Mouse (Mus musculus) limb, embryonic 11.5 days (tissue): ENCODE results near the gene Pitpnm2. TPM values are rescaled to one million over a fixed set of nuclear protein-coding genes. Genes with fewer than 3 reads are reported as not detected.

Experiments used
- ATAC-seq: fragments of 200-750 bp; cut with Nextera tagmentation; 2 replicates; pipeline ENCODE4 v1.8.0; 2017; ENCODE audit warnings: low read depth; ENCODE audit not compliant: insufficient number of reproducible peaks, low FRiP score, low TSS enrichment
- DNase-seq: peaks from one replicate; pipeline ENCODE4 v3.0.0-alpha.2; 2015; ENCODE audit warnings: low spot score
- H3K27ac ChIP-seq: fragments of 300-500 bp; sonication (generic); replicated peaks from 2 replicates; pipeline ENCODE4 v1.5.1; 2014; ENCODE audit warnings: low read depth, mild to moderate bottlenecking, low read length
- H3K27me3 ChIP-seq: fragments of 300-500 bp; sonication (generic); 2 replicates; pipeline ENCODE4 v1.6.1; 2014; ENCODE audit warnings: mild to moderate bottlenecking, low read length, mixed read lengths; ENCODE audit not compliant: control insufficient read depth, insufficient read depth
- H3K36me3 ChIP-seq: fragments of 300-500 bp; sonication (generic); 2 replicates; pipeline ENCODE4 v1.6.1; 2014; ENCODE audit warnings: mild to moderate bottlenecking, low read length, moderate library complexity, mixed read lengths; ENCODE audit not compliant: control insufficient read depth, insufficient read depth
- H3K4me1 ChIP-seq: fragments of 300-500 bp; sonication (generic); 2 replicates; pipeline ENCODE4 v1.6.1; 2014; ENCODE audit warnings: low read length, mixed read lengths; ENCODE audit not compliant: control insufficient read depth, insufficient read depth
- H3K4me2 ChIP-seq: fragments of 300-500 bp; sonication (generic); 2 replicates; pipeline ENCODE4 v1.6.1; 2014; ENCODE audit warnings: low read depth, mild to moderate bottlenecking, moderate library complexity; ENCODE audit not compliant: severe bottlenecking
- H3K4me3 ChIP-seq: fragments of 300-500 bp; sonication (generic); 2 replicates; pipeline ENCODE4 v1.5.1; 2014; ENCODE audit warnings: low read depth, low read length
- H3K9ac ChIP-seq: fragments of 300-500 bp; sonication (generic); 2 replicates; pipeline ENCODE4 v1.6.1; 2014; ENCODE audit warnings: mild to moderate bottlenecking, low read length
- H3K9me3 ChIP-seq: fragments of 300-500 bp; sonication (generic); 2 replicates; pipeline ENCODE4 v1.6.1; 2016; ENCODE audit warnings: low read length; ENCODE audit not compliant: control insufficient read depth
- WGBS: fragments of 180-500 bp; shearing (Covaris S2); extraction: QIAGEN DNeasy Blood & Tissue Kit; methylation state at CpG from one replicate; pipeline ENCODE4 v1.1.7; 2014; 5-methylcytosine and 5-hydroxymethylcytosine counted together
- polyA plus RNA-seq: library from polyadenylated mRNA; unstranded; fragments of >200 nt; fragmentation: Nextera tagmentation; extraction: Ambion mirVana; gene quantifications from 2 replicates; pipeline ENCODE4 v1.2.1, GENCODE M21; 2014

Pitpnm2 gene
- polyA plus RNA-seq, 1 experiment from 2014 or later = 3.4 TPM

DNA sequence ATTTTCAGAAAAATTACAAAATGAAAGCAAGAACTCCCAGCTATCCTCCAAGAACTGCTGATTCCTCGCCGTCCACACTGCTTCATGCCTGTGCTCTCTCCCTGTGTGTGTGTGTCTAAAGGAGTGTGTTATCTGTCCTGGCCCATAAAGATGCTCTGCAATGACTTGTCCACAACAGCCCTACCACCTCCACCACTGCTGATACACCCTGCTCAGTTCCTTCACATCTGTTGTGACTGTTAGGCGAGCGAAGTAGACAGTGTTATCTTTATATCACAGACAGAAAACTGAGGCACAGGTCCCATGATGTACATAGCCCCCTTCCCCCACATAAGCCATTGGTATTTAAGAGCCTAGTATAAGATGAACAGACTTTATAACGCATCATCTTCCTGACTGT is 67.5 kb downstream of the Pitpnm2 start:
- H3K4me2 ChIP-seq = no peak overlapping the region
- no peaks in the 10 kb centered on the region for H3K9me3 ChIP-seq
- H3K4me3 ChIP-seq = no peak overlapping the region
- no peaks in the 10 kb centered on the region for H3K36me3 ChIP-seq
- no peaks in the 10 kb centered on the region for H3K27me3 ChIP-seq
- DNase-seq = no peak
- no peak overlapping the region for H3K9ac ChIP-seq
- H3K27ac ChIP-seq = no peak overlapping the region
- H3K4me1 ChIP-seq = peaks cover 13% of the 10 kb centered on the region
- 88% methylated on average over 5 of the region's 5 CpGs for WGBS
- ATAC-seq = no peak

DNA sequence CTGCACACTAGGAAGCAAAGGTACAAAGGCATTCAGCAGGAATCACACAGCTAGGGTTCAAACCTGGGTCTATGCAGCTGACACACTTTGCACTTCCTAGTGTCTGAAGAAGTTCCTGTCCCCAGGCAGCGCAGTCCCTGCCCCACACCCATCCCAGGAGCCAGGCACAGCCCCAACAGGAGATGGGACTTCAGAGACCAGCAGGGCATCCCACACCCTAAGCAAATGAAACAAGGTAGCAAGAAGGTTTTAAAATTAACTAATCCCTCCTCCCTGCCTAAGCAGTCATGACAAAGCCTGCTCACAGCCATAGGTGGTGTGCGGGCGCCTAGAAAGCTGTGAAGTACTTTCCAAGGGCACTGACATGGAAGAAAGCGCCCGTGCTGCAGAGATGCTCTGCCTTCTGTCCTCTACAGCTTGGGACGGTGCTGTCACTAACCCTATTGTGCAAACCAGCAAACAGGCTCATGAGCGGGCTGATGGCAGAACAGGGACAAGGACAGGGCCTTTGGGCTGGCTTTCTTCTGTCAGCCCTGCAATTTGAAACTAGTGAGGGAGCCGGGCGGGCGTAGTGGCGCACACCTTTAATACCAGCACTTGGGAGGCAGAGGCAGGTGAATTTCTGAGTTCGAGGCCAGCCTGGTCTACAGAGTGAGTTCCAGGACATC is 68.9 kb downstream of the Pitpnm2 start:
- DNase-seq = no peak
- H3K4me3 ChIP-seq = no peak overlapping the region
- no peak for ATAC-seq
- WGBS = 73% methylated on average over 12 of the region's 12 CpGs
- no peaks in the 10 kb centered on the region for H3K27me3 ChIP-seq
- H3K36me3 ChIP-seq = no peaks in the 10 kb centered on the region
- H3K9ac ChIP-seq = no peak overlapping the region
- no peak overlapping the region for H3K4me2 ChIP-seq
- H3K27ac ChIP-seq = no peak overlapping the region
- H3K9me3 ChIP-seq = no peaks in the 10 kb centered on the region
- peaks cover 14% of the 10 kb centered on the region for H3K4me1 ChIP-seq

DNA sequence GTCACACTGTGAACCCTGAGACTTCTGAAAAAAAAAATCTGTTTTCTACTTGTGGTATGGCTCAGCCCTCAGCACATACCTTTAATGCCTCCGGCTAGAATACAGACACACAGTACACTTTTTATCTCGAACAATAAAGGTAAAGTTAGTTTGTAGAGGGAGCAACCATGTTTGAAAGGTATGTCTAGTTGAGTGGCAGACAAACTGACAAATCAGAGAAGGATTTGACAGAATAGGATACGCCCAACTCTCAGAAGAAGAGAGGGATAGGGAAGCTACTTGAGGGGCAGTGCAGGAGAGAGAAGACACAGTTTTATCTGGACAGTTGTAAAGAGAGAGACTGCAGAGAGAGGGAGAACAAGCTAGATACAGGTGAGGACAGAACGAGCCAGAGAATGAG is 70.1 kb downstream of the Pitpnm2 start:
- DNase-seq (no peak), ATAC-seq (no peak)
- peaks cover 8% of the 10 kb centered on the region for H3K4me1 ChIP-seq
- H3K27me3 ChIP-seq = no peaks in the 10 kb centered on the region
- WGBS = 89% methylated on average over 4 of the region's 4 CpGs
- H3K4me2 ChIP-seq = no peak overlapping the region
- H3K4me3 ChIP-seq = no peak overlapping the region
- no peak overlapping the region for H3K27ac ChIP-seq
- no peak overlapping the region for H3K9ac ChIP-seq
- no peaks in the 10 kb centered on the region for H3K36me3 ChIP-seq
- no peaks in the 10 kb centered on the region for H3K9me3 ChIP-seq

DNA sequence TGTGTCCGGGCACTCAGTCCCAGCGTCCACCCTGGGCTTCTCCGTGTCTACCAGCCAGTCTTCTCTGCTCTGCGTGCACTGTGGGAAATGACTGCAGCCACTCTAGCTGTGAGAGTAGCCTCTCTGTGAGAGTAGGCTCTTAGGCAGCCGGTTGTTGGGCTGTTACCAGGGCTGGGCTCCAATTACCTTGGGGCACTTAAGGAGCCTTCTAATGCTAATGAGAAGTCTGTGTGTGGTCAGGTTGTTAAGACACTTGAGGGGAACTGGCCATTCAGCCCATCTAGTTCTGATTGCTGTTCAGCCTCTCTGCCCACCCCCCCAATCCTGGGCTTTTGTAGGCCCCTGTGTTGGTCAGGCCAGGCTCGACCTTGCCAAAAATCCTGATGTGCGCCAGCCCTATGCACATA is 72.8 kb downstream of the Pitpnm2 start:
- H3K9me3 ChIP-seq = no peaks in the 10 kb centered on the region
- ATAC-seq = 0 out of 2 replicates have a peak, but pooled peaks have one; percentile 46
- WGBS = 19% methylated on average over 7 of the region's 7 CpGs
- peak; percentile 54 for DNase-seq
- H3K36me3 ChIP-seq = no peaks in the 10 kb centered on the region
- H3K27ac ChIP-seq = no peak overlapping the region
- peak overlapping the region; percentile 2; the same call in 1 of the 2 replicates for H3K9ac ChIP-seq
- peaks cover 8% of the 10 kb centered on the region for H3K4me1 ChIP-seq
- no peak overlapping the region for H3K4me3 ChIP-seq
- H3K27me3 ChIP-seq = no peaks in the 10 kb centered on the region
- no peak overlapping the region for H3K4me2 ChIP-seq

DNA sequence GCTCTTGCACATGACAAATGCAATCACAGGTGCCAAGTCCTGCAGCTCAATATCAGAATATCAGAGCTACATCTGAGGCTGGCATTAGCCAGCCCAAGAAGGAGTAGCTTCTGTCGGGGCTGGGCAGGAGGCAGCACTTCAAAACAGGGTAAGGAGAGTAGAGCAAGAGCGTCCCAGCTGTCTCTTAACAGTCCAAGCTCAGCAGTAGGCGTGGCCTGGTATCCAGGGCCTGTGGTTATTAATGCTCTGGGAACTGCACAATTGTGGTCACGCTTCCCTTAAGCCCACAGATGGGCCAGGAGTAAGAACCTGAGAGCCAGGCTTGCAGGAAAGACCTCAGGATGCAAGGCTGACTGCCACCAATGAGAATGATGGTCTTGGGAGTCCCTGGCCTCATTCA is 74.4 kb downstream of the Pitpnm2 start:
- no peak for ATAC-seq
- DNase-seq = no peak
- Histone ChIP-seq H3K27me3 (no peaks in the 10 kb centered on the region), H3K27ac (no peak overlapping the region), H3K9ac (no peak overlapping the region), H3K9me3 (no peaks in the 10 kb centered on the region), H3K4me3 (no peak overlapping the region), H3K4me2 (no peak overlapping the region), H3K4me1 (peaks cover 8% of the 10 kb centered on the region), H3K36me3 (no peaks in the 10 kb centered on the region)
- 69% methylated on average over 4 of the region's 4 CpGs for WGBS

DNA sequence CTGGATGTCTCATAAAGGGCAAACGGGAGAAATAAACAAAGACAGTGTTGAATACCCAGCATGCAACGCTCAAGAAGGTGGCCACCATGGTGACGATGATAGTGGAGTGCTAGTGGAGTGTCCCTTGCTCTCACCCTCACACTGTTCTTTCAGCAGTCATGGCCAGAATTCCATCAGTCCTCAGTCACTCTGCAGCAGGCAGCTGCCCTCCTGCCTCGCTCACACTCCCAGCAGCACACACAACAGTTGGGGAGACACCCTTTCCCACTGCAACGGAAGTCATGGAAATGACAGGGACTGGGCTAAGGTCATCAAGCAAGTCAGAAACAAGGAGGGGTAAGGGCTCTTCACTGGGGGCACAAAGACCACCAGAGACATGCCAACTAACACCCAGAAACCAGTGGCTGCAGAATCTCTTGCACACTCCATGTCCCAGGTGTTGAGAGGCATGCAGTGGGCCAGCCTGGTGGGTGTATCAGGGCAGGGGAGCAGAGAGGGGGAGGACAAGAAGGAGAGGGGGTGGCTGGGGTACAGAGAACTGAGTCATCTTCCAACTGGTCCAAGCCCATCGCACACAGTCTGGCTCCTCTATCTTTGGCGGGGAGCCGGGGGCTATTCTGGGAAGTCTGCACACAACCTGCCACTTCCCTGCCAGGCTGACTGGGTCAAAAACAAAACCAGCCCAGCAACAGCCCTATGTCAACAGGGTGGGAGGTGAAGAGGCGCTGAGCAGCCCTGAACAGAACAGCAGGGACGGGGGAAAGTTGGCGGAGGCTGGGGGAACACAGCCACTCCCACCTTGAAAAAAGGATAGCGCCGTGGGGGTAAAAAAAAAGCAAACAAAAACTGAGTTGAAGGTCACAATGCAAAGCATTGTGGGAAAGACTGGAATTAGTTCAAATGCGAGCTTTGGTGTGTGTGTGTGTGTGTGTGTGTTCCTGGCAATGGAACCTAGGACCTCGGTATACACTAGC is 76.3 kb downstream of the Pitpnm2 start:
- H3K4me1 ChIP-seq = peaks cover 8% of the 10 kb centered on the region
- no peak overlapping the region for H3K27ac ChIP-seq

DNA sequence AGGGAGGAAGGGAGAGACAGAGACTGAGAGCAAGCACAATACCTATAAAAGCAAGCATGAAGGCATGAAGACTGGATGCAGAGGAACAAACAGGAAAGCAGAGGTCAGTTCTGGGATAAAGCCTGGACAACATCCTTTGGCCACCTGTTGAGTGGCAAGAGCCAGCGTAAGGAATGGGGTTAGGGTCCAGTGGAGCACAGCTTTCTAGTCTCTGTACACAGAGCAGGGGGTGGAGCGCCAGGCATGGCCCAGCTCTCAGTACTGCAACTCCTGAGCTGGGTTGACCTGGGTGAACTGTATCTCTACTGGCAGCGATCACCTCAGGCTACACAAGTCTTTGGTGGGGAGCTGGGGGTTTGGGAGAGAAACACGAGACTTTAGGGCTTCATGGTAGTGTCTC is 77.3 kb downstream of the Pitpnm2 start:
- H3K4me3 ChIP-seq = no peak overlapping the region
- no peak overlapping the region for H3K27ac ChIP-seq
- no peaks in the 10 kb centered on the region for H3K9me3 ChIP-seq
- no peak overlapping the region for H3K9ac ChIP-seq
- H3K4me2 ChIP-seq = no peak overlapping the region
- H3K27me3 ChIP-seq = no peaks in the 10 kb centered on the region
- WGBS = 83% methylated on average over 4 of the region's 4 CpGs
- no peak for ATAC-seq
- H3K36me3 ChIP-seq = no peaks in the 10 kb centered on the region
- peaks cover 12% of the 10 kb centered on the region for H3K4me1 ChIP-seq
- DNase-seq = no peak

More for the DNA sequence above, 76.3 kb downstream of the Pitpnm2 start:
- Histone ChIP-seq H3K9ac (no peak overlapping the region), H3K4me3 (no peak overlapping the region), H3K27me3 (no peaks in the 10 kb centered on the region), H3K36me3 (no peaks in the 10 kb centered on the region), H3K4me2 (no peak overlapping the region), H3K9me3 (no peaks in the 10 kb centered on the region)
- ATAC-seq = no peak
- no peak for DNase-seq
- 85% methylated on average over 15 of the region's 15 CpGs for WGBS

DNA sequence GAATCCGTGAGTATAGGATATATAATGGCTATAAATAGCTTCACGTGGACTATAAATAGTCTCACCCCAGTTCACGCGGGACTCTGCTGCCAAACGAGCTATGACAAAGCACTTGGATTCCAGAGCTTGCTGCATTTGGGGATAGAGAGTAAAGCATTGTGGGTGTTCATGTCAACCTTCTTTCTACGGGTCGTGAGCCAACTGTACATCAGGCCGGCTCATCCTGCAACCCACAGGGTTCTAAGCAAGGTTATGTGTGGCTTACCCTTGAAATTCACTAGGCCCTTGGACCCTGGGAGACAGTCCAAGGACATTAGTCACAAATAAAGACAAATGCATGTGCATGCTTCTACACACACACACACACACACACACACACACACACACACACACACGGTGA is 77.8 kb downstream of the Pitpnm2 start:
- no peak overlapping the region for H3K27ac ChIP-seq

More for the DNA sequence above, 77.8 kb downstream of the Pitpnm2 start:
- Histone ChIP-seq H3K4me2 (no peak overlapping the region), H3K9ac (no peak overlapping the region), H3K4me1 (peaks cover 15% of the 10 kb centered on the region), H3K9me3 (no peaks in the 10 kb centered on the region), H3K27me3 (no peaks in the 10 kb centered on the region), H3K4me3 (no peak overlapping the region), H3K36me3 (no peaks in the 10 kb centered on the region)
- ATAC-seq (no peak), DNase-seq (no peak)
- WGBS = 77% methylated on average over 9 of the region's 9 CpGs
